Mouse (Mus musculus) heart, adult 2 months (tissue): ENCODE measurements around the gene BC061212. TPM values are rescaled to one million over a fixed set of nuclear protein-coding genes. Genes with fewer than 3 reads are reported as not detected.
"Not testable (repeated sequence)": the region's sequence is repeated elsewhere in the genome, so short reads cannot be mapped to it uniquely, and the experiment has no call there.

ENCODE experiments used
- DNase-seq, 2 experiments: peaks; one replicate each; pipeline ENCODE4 v3.0.0; 2021
- H3K27ac ChIP-seq: fragments of 200-600 bp; 2 replicates; pipeline ENCODE4 v1.8.1; 2022
- H3K27me3 ChIP-seq: fragments of 200-500 bp; 2 replicates; pipeline ENCODE4 v1.6.1; 2012; ENCODE audit warnings: mild to moderate bottlenecking, low read length, inconsistent platforms, mixed read lengths; ENCODE audit not compliant: control insufficient read depth, insufficient read depth
- H3K36me3 ChIP-seq: fragments of 200-500 bp; 2 replicates; pipeline ENCODE4 v1.6.1; 2012; ENCODE audit warnings: low read length, inconsistent platforms; ENCODE audit not compliant: control insufficient read depth, insufficient read depth
- H3K4me1 ChIP-seq: fragments of 200-500 bp; 2 replicates; pipeline ENCODE4 v1.6.1; 2011; ENCODE audit warnings: low read length; ENCODE audit not compliant: control insufficient read depth, insufficient read depth
- H3K4me3 ChIP-seq: fragments of 200-600 bp; 2 replicates; pipeline ENCODE4 v1.8.1; 2022
- H3K79me2 ChIP-seq: fragments of 200-500 bp; replicated peaks from 2 replicates; pipeline ENCODE4 v1.6.1; 2012; ENCODE audit warnings: mild to moderate bottlenecking, inconsistent platforms, low read length, moderate library complexity, mixed read lengths; ENCODE audit not compliant: control insufficient read depth, insufficient read depth
- H3K9ac ChIP-seq: fragments of 200-500 bp; 2 replicates; pipeline ENCODE4 v1.6.1; 2012; ENCODE audit warnings: low read depth, mild to moderate bottlenecking, control low read depth, inconsistent platforms, low read length, mixed read lengths
- WGBS: fragments of 180-500 bp; shearing (Covaris S2); methylation state at CpG from one replicate; pipeline ENCODE4 v1.1.7; 2018; 5-methylcytosine and 5-hydroxymethylcytosine counted together
- intact Hi-C: fragments of 180-260 bp; cut with DNase I; formaldehyde crosslinking; loops from one replicate; pipeline ENCODE4 v1.15.1; 2025
- long read RNA-seq: library from polyadenylated mRNA; stranded (forward); transcript quantifications from one replicate; pipeline ENCODE4 v2.0.0, GENCODE M21; 2021
- polyA plus RNA-seq: library from polyadenylated mRNA; depleted of rRNA; stranded (reverse); fragments of >200 nt; gene quantifications from 2 replicates; pipeline ENCODE4 v1.2.3, GENCODE M21; 2012; rRNA removed
- total RNA-seq, 2 experiments: library from RNA; stranded (reverse); gene quantifications; 2 replicates each; pipeline ENCODE4 v1.2.3; 2021

BC061212 gene
- total RNA-seq (not detected), polyA plus RNA-seq (not detected in 2 replicates)
- long read RNA-seq, result 0 reads

GRCm38 (mm10) chr5:94070445-94070844 is at the start of gene BC061212:
Gene BC061212 (minus strand): TSS chr5:94070545.
- H3K27me3 ChIP-seq, H3K36me3 ChIP-seq, H3K27ac ChIP-seq, H3K4me1 ChIP-seq, intact Hi-C loops, H3K4me3 ChIP-seq, H3K9ac ChIP-seq, H3K79me2 ChIP-seq, DNase-seq: not testable (repeated sequence)
- WGBS, result no CpG with 5 or more reads among the region's 1 CpGs

- H3K4me1 ChIP-seq, H3K36me3 ChIP-seq, H3K9ac ChIP-seq, H3K27ac ChIP-seq, intact Hi-C loops, H3K4me3 ChIP-seq, H3K27me3 ChIP-seq, DNase-seq, H3K79me2 ChIP-seq: not testable (repeated sequence)
- WGBS, result no CpG with 5 or more reads among the region's 3 CpGs
Observed at GRCm38 (mm10) chr5:94076085-94076484, 5.7 kb upstream of the BC061212 start, which contains the start of gene Gm6351. Gene Gm6351 (plus strand): TSS chr5:94076385.

Other genes with a start within 250 kb of the BC061212 start
- gene Gm7792, start 226.8 kb downstream of the BC061212 start, total RNA-seq, result not detected
- gene Gm7792, start 226.8 kb downstream of the BC061212 start, polyA plus RNA-seq, result not detected in 2 replicates
- not detected for gene Gm16429, start 141.5 kb downstream of the BC061212 start, total RNA-seq
- not detected in 2 replicates for gene Gm16429, start 141.5 kb downstream of the BC061212 start, polyA plus RNA-seq
- not detected for gene Gm6351, start 5.8 kb upstream of the BC061212 start, total RNA-seq
- gene Gm6351, start 5.8 kb upstream of the BC061212 start, polyA plus RNA-seq, result not detected in 2 replicates
- gene Gm3106, start 147.5 kb upstream of the BC061212 start, total RNA-seq, result not detected
- gene Gm3106, start 147.5 kb upstream of the BC061212 start, polyA plus RNA-seq, result not detected in 2 replicates
- not detected for gene A430089I19Rik, start 236.3 kb upstream of the BC061212 start, total RNA-seq
- not detected in 2 replicates for gene A430089I19Rik, start 236.3 kb upstream of the BC061212 start, polyA plus RNA-seq
- gene Gm6502, start 243.9 kb upstream of the BC061212 start, total RNA-seq, result not detected
- not detected in 2 replicates for gene Gm6502, start 243.9 kb upstream of the BC061212 start, polyA plus RNA-seq